Mouse (Mus musculus): ENCODE measurements around the gene Gm49358. TPM values are rescaled to one million over a fixed set of nuclear protein-coding genes. Genes with fewer than 3 reads are reported as not detected.

Gene Gm49358
- total and polyA plus RNA-seq, 3 experiments = 2.0 TPM; not detected in 2

GRCm38 (mm10) chr10:86836784-86837183 is 73.0 kb downstream of the Gm49358 start:
- TF ChIP-seq ZKSCAN1 (IDR thresholded peaks at IDR 0.05; ENCODE audit: borderline replicate concordance, low read depth, low read length) = no peak
- no peak for TF ChIP-seq CHD1 (IDR thresholded peaks at IDR 0.05; ENCODE audit: low read depth, low read length)
- TF ChIP-seq ZMIZ1 (IDR thresholded peaks at IDR 0.05; ENCODE audit: low read depth, low read length) = no peak
- no peak for TF ChIP-seq MAFK (IDR thresholded peaks at IDR 0.05; ENCODE audit: insufficient replicate concordance, low read length)
- TF ChIP-seq MAX (IDR thresholded peaks at IDR 0.05; ENCODE audit: low read length) = no peak
- no peak for TF ChIP-seq IRF4 (IDR thresholded peaks at IDR 0.05; ENCODE audit: low read depth, low read length)
- Histone ChIP-seq H3K9me3 (replicated peaks; ENCODE audit: low read length) (no peaks in the 10 kb centered on the region), H3K79me2 (replicated peaks; ENCODE audit: control insufficient read depth, extremely low read depth, insufficient read depth, poor library complexity, severe bottlenecking) (no peaks in the 10 kb centered on the region), H3K4me2 (ENCODE audit: insufficient read depth, low read depth, poor library complexity, severe bottlenecking) (no peak overlapping the region), H3K27ac (ENCODE audit: insufficient read depth, low read depth) (no peak overlapping the region), H3K36me3 (replicated peaks in 1 of 2; ENCODE audit: control insufficient read depth in 1 of 2, insufficient read depth in 1 of 2, low read length in 1 of 2) (peaks cover 30 to 84% of the 10 kb centered on the region in 2 experiments), H3K4me1 (ENCODE audit: control insufficient read depth in 1 of 2, insufficient read depth in 2 of 2) (peaks cover 0 to 2% of the 10 kb centered on the region in 2 experiments; a peak in 1 of 4 replicates), H3K9ac (ENCODE audit: insufficient read depth, low read depth) (no peak overlapping the region), H3K4me3 (replicated peaks in 1 of 3; ENCODE audit: low read depth in 2 of 3, low read length in 2 of 3, poor library complexity in 1 of 3) (no peak overlapping the region), H3K27me3 (replicated peaks) (no peaks in the 10 kb centered on the region)
- DNase-seq (ENCODE audit: extremely low read depth) = no peak
- in situ Hi-C loops (cut with MboI; ENCODE audit: low pct_ligation_motif_present, low pct_unique_long_range_greater_than_20kb, low sequenced_read_pairs) = no loop called here
- dilution Hi-C loops (cut with MboI; ENCODE audit: extremely low pct_ligation_motif_present, extremely low pct_unique_long_range_greater_than_20kb, low sequenced_read_pairs) = no loop called here

- peaks cover 19 to 78% of the 10 kb centered on the region in 2 experiments for H3K36me3 ChIP-seq (replicated peaks in 1 of 2; ENCODE audit: control insufficient read depth in 1 of 2, insufficient read depth in 1 of 2, low read length in 1 of 2)
- in situ Hi-C loops (cut with MboI; ENCODE audit: low pct_ligation_motif_present, low pct_unique_long_range_greater_than_20kb, low sequenced_read_pairs) (no loop called here), dilution Hi-C loops (cut with MboI; ENCODE audit: extremely low pct_ligation_motif_present, extremely low pct_unique_long_range_greater_than_20kb, low sequenced_read_pairs) (no loop called here)
- no peaks in the 10 kb centered on the region for H3K9me3 ChIP-seq (replicated peaks; ENCODE audit: low read length)
- DNase-seq (ENCODE audit: extremely low read depth) = no peak
- no peak overlapping the region for H3K9ac ChIP-seq (ENCODE audit: insufficient read depth, low read depth)
- no peaks in the 10 kb centered on the region for H3K27me3 ChIP-seq (replicated peaks)
- H3K27ac ChIP-seq (ENCODE audit: insufficient read depth, low read depth) = no peak overlapping the region
- H3K79me2 ChIP-seq (replicated peaks; ENCODE audit: control insufficient read depth, extremely low read depth, insufficient read depth, poor library complexity, severe bottlenecking) = no peaks in the 10 kb centered on the region
- no peak overlapping the region for H3K4me3 ChIP-seq (replicated peaks in 1 of 3; ENCODE audit: low read depth in 2 of 3, low read length in 2 of 3, poor library complexity in 1 of 3)
- H3K4me1 ChIP-seq (ENCODE audit: control insufficient read depth in 1 of 2, insufficient read depth in 2 of 2) = peaks cover 0 to 11% of the 10 kb centered on the region in 2 experiments; a peak in 2 of 4 replicates
- H3K4me2 ChIP-seq (ENCODE audit: insufficient read depth, low read depth, poor library complexity, severe bottlenecking) = no peak overlapping the region
- TF ChIP-seq MAZ (IDR thresholded peaks at IDR 0.05; ENCODE audit: low read depth, low read length) (no peak), MEF2A (IDR thresholded peaks at IDR 0.05; ENCODE audit: borderline replicate concordance, low read depth, low read length) (no peak), ZMIZ1 (IDR thresholded peaks at IDR 0.05; ENCODE audit: low read depth, low read length) (no peak), HCFC1 (IDR thresholded peaks at IDR 0.05; ENCODE audit: low read depth, low read length) (no peak), USF2 (conservative IDR thresholded peaks at IDR 0.05; ENCODE audit: low read depth, low read length) (no peak)
These were observed 75.1 kb downstream of the Gm49358 start for GRCm38 (mm10) chr10:86838827-86839226.

- DNase-seq (ENCODE audit: extremely low read depth) = no peak
- H3K9ac ChIP-seq (ENCODE audit: insufficient read depth, low read depth) = no peak overlapping the region
- no peaks in the 10 kb centered on the region for H3K27me3 ChIP-seq (replicated peaks)
- H3K36me3 ChIP-seq (replicated peaks in 1 of 2; ENCODE audit: control insufficient read depth in 1 of 2, insufficient read depth in 1 of 2, low read length in 1 of 2) = peaks cover 0 to 54% of the 10 kb centered on the region in 2 experiments
- H3K4me2 ChIP-seq (ENCODE audit: insufficient read depth, low read depth, poor library complexity, severe bottlenecking) = no peak overlapping the region
- dilution Hi-C loops (cut with MboI; ENCODE audit: extremely low pct_ligation_motif_present, extremely low pct_unique_long_range_greater_than_20kb, low sequenced_read_pairs) (no loop called here), in situ Hi-C loops (cut with MboI; ENCODE audit: low pct_ligation_motif_present, low pct_unique_long_range_greater_than_20kb, low sequenced_read_pairs) (no loop called here)
- H3K4me1 ChIP-seq (ENCODE audit: control insufficient read depth in 1 of 2, insufficient read depth in 2 of 2) = peaks cover 0 to 24% of the 10 kb centered on the region in 2 experiments; a peak in 2 of 4 replicates
- no peak overlapping the region for H3K4me3 ChIP-seq (replicated peaks in 1 of 3; ENCODE audit: low read depth in 2 of 3, low read length in 2 of 3, poor library complexity in 1 of 3)
- TF ChIP-seq NRF1 (IDR thresholded peaks at IDR 0.05; ENCODE audit: low read depth, low read length) = no peak
- no peak for TF ChIP-seq ETS1 (conservative IDR thresholded peaks at IDR 0.05; ENCODE audit: low read depth, low read length)
- no peak for TF ChIP-seq BHLHE40 (IDR thresholded peaks at IDR 0.05; ENCODE audit: low read depth, low read length)
- no peak for TF ChIP-seq EP300 (IDR thresholded peaks at IDR 0.05; ENCODE audit: low read length)
- TF ChIP-seq HCFC1 (IDR thresholded peaks at IDR 0.05; ENCODE audit: low read depth, low read length) = no peak
- no peak for TF ChIP-seq SIN3A (IDR thresholded peaks at IDR 0.05; ENCODE audit: low read length)
- TF ChIP-seq MYC (IDR thresholded peaks at IDR 0.05; ENCODE audit: low read depth, low read length) = no peak
- no peak for TF ChIP-seq ZKSCAN1 (IDR thresholded peaks at IDR 0.05; ENCODE audit: borderline replicate concordance, low read depth, low read length)
- no peak for TF ChIP-seq CTCF (conservative IDR thresholded peaks at IDR 0.05 in 1 of 2, IDR thresholded peaks at IDR 0.05 in 1 of 2; ENCODE audit: low read depth in 2 of 2, low read length in 2 of 2)
- TF ChIP-seq UBTF (IDR thresholded peaks at IDR 0.05; ENCODE audit: low read depth, low read length) = no peak
- TF ChIP-seq CHD1 (IDR thresholded peaks at IDR 0.05; ENCODE audit: low read depth, low read length) = no peak
- no peak for TF ChIP-seq RCOR1 (conservative IDR thresholded peaks at IDR 0.05; ENCODE audit: low read depth, low read length)
- no peak for TF ChIP-seq MAZ (IDR thresholded peaks at IDR 0.05; ENCODE audit: low read depth, low read length)
- TF ChIP-seq CHD2 (IDR thresholded peaks at IDR 0.05; ENCODE audit: low read length) = no peak
- H3K79me2 ChIP-seq (replicated peaks; ENCODE audit: control insufficient read depth, extremely low read depth, insufficient read depth, poor library complexity, severe bottlenecking) = no peaks in the 10 kb centered on the region
- no peaks in the 10 kb centered on the region for H3K9me3 ChIP-seq (replicated peaks; ENCODE audit: low read length)
- H3K27ac ChIP-seq (ENCODE audit: insufficient read depth, low read depth) = no peak overlapping the region
These were observed 78.9 kb downstream of the Gm49358 start for GRCm38 (mm10) chr10:86842659-86843058.

Data from CH12.LX (cell line).